In the genomic region with DNA sequence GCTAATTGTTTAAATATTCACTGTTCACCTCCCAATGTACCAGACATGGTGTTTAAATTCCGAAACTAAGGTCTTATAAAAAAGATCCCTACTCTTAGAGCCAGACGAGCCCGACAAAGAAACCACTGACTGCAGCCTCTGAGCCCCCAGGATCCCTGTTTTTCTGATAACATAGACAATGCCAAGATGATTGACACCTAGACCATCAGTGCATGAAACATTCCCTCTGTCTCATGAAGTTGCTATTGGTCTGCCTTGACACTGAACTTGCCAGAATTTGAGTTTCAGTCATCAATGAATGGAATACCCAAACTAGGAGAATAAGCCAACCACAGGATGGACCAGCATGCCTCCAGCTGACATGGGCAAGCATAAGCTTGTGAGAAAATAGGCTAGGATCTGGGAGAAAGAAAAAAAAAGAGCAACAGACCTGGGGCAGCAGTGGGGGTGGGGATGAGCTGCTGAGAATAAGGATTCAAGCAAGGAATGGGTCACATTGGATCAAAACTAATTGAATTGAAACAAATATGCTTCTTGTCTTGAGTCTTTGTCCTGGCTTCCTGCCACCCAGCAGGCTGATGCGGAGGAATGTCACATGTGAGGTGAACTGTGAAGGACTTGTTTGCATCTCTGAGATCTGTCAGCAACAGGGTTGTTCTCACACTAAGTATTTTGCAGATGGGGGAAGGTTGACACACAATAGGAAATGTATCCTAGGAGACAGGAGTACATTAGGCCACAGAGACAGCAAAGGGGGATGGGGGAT, we compare ENCODE assay signal across 15 mouse cellular contexts.
DNase-seq lines count a peak whose midpoint lies in the region; ATAC-seq and TF ChIP-seq lines count a peak whose summit lies in the region.
"Had no signal": no experiment of that assay in that cellular context is flagged by ENCODE, and none has a peak within 500 bp of the region (broad histone marks: within the 10 kb centered on the region; RNA-seq: fewer than 3 reads in every experiment).

No protein-coding gene starts in this region.

- no peak for DNase-seq in heart, postnatal 0 days (ENCODE audit: low spot score)
- no peak for DNase-seq in heart, postnatal 4 days
- peak; percentile 90 for DNase-seq in Muller cell, postnatal 12 days (ENCODE audit: inconsistent ontology term)
- peak; percentile 10 for DNase-seq in embryonic facial prominence, embryonic 10.5 days (ENCODE audit: low spot score)
- DNase-seq in left cerebral cortex, adult 8-10 months (ENCODE audit: low spot score in 2 of 2): no peak
- no peak for DNase-seq in c-Kit-positive CD71-positive TER-119-positive erythroid progenitor cells, embryonic 14.5 days (ENCODE audit: low spot score)
- DNase-seq in T-cell, adult 2 months (ENCODE audit: low spot score): no peak
- DNase-seq: forebrain, postnatal 0 days; liver; lung, postnatal 36 days; thymus, adult 2 months had no signal

- no peak overlapping the region for H3K9ac ChIP-seq in heart, postnatal 0 days (replicated peaks; ENCODE audit: low read depth, low read length)
- H3K9ac ChIP-seq in midbrain, embryonic 12.5 days (replicated peaks): no peak overlapping the region
- H3K9ac ChIP-seq: forebrain, postnatal 0 days had no signal

- no peaks in the 10 kb centered on the region for H3K9me3 ChIP-seq in heart, postnatal 0 days (replicated peaks; ENCODE audit: control insufficient read depth, low read length)
- H3K9me3 ChIP-seq in embryonic facial prominence, embryonic 10.5 days: no peaks in the 10 kb centered on the region
- H3K9me3 ChIP-seq in midbrain, embryonic 12.5 days: no peaks in the 10 kb centered on the region

- no peak overlapping the region for H3K4me2 ChIP-seq in heart, postnatal 0 days (ENCODE audit: low read depth, low read length)
- no peak overlapping the region for H3K4me2 ChIP-seq in midbrain, embryonic 12.5 days (replicated peaks)

- TF ChIP-seq EP300 in heart, postnatal 0 days (IDR thresholded peaks at IDR 0.05; ENCODE audit: low read depth): no peak

- ATAC-seq in heart, postnatal 0 days (ENCODE audit: insufficient read depth, low read depth): peak; percentile 68
- peak; percentile 44; the same call in 1 of the 2 replicates for ATAC-seq in midbrain, embryonic 12.5 days (ENCODE audit: low FRiP score, low read depth)
- ATAC-seq: CD4-positive, CD25-positive, alpha-beta regulatory T cell, adult 4 months; intestine, embryonic 16.5 days had no signal

- 71% methylated on average over 4 of the region's 4 CpGs for WGBS in heart, postnatal 0 days
- WGBS in embryonic facial prominence, embryonic 10.5 days: 64% methylated on average over 4 of the region's 4 CpGs
- 44% methylated on average over 4 of the region's 4 CpGs for WGBS in midbrain, embryonic 12.5 days

- no peak overlapping the region for H3K4me3 ChIP-seq in heart, postnatal 0 days (ENCODE audit: low read depth, low read length)
- no peak overlapping the region for H3K4me3 ChIP-seq in embryonic facial prominence, embryonic 10.5 days
- no peak overlapping the region for H3K4me3 ChIP-seq in midbrain, embryonic 12.5 days
- H3K4me3 ChIP-seq: myocyte had no signal

- H3K4me1 ChIP-seq in heart, postnatal 0 days (ENCODE audit: control insufficient read depth, insufficient read depth): 0 out of 2 replicates have a peak, but pooled peaks cover 3% of the 10 kb centered on the region
- peaks cover 7% of the 10 kb centered on the region; the same call in 1 of the 2 replicates for H3K4me1 ChIP-seq in embryonic facial prominence, embryonic 10.5 days
- peaks cover 11% of the 10 kb centered on the region for H3K4me1 ChIP-seq in midbrain, embryonic 12.5 days

- no peaks in the 10 kb centered on the region for H3K36me3 ChIP-seq in heart, postnatal 0 days (replicated peaks; ENCODE audit: control insufficient read depth, insufficient read depth, low read length)
- no peaks in the 10 kb centered on the region for H3K36me3 ChIP-seq in embryonic facial prominence, embryonic 10.5 days (replicated peaks)
- no peaks in the 10 kb centered on the region for H3K36me3 ChIP-seq in midbrain, embryonic 12.5 days

- no peak for TF ChIP-seq CTCF in heart, postnatal 0 days (IDR thresholded peaks at IDR 0.05; ENCODE audit: low read depth)

- no peaks in the 10 kb centered on the region for H3K27me3 ChIP-seq in heart, postnatal 0 days (ENCODE audit: control insufficient read depth, insufficient read depth, low read length)
- H3K27me3 ChIP-seq in embryonic facial prominence, embryonic 10.5 days (replicated peaks; ENCODE audit: low read depth, poor library complexity, severe bottlenecking): no peaks in the 10 kb centered on the region
- no peaks in the 10 kb centered on the region for H3K27me3 ChIP-seq in midbrain, embryonic 12.5 days

- H3K27ac ChIP-seq in heart, postnatal 0 days (ENCODE audit: low read depth): no peak overlapping the region
- H3K27ac ChIP-seq in embryonic facial prominence, embryonic 10.5 days (replicated peaks): no peak overlapping the region
- H3K27ac ChIP-seq in midbrain, embryonic 12.5 days (replicated peaks): no peak overlapping the region

Comparison
In these comparisons a context has a peak if more than half of its experiments do, and no peak if none do; other contexts are left out.
1. DNase-seq: peak in Muller cell, postnatal 12 days (single experiment) and embryonic facial prominence, embryonic 10.5 days (single experiment); none in heart, postnatal 0 days (single experiment), heart, postnatal 4 days (single experiment), left cerebral cortex, adult 8-10 months (0 of 2), c-Kit-positive CD71-positive TER-119-positive erythroid progenitor cells, embryonic 14.5 days (single experiment) and T-cell, adult 2 months (single experiment).